Mouse (Mus musculus): ENCODE data around the gene Cd164l2. TPM values are rescaled to one million over a fixed set of nuclear protein-coding genes. Genes with fewer than 3 reads are reported as not detected.
A peak's percentile ranks its signal among the peaks of the same experiment; 100 is the strongest.

Gene Cd164l2
- polyA plus RNA-seq, 1 experiment from 2014 or later, result 2.0 TPM

DNA sequence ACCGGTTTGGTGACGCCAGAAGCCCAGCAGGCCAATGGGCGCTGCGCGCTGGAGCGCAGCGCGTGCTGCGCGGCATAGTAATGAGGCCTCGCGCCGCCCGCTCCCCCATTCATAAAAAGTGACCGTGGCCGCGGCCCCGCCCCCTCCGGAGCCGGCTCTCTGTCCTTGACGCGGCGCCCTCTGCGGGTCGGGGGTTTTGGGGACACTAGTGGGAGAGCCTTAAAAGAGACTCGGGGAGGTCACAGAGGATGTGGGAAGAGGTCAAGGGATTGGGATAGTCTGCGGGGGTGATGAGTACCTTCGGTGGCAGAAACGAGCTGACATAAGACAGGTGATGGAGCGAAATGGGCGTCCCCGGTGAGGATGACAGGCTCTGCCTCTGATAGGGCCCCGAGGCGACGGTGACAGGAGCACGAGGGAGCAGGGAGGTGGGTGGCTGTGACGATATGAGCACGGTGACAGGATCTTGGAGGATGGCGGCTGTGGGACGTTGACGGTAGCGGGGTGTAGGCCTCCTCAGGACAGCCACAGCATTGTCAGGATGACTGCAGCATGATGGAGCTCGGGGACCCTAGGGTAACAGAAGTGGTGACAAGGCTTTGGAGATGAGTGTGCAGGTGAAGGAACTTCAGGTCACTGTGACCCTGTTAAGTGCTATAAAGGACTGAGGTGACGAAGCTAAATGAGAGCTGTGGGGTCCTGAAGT is 784 bp downstream of the Cd164l2 start:
- Histone ChIP-seq H3K9ac (replicated peaks; ENCODE audit: low read depth, low read length) (peak overlapping the region; percentile 61), H3K4me2 (ENCODE audit: low read depth, low read length) (peak overlapping the region; percentile 94), H3K9me3 (ENCODE audit: control insufficient read depth, low read length) (no peaks in the 10 kb centered on the region), H3K4me1 (ENCODE audit: control insufficient read depth, insufficient read depth, low read length) (peaks cover 13% of the 10 kb centered on the region), H3K4me3 (ENCODE audit: low read depth, low read length) (peak overlapping the region; percentile 59), H3K36me3 (ENCODE audit: control insufficient read depth, insufficient read depth, low read length) (no peaks in the 10 kb centered on the region), H3K27me3 (ENCODE audit: control insufficient read depth, insufficient read depth, low read length) (peaks cover 7% of the 10 kb centered on the region), H3K27ac (ENCODE audit: low read depth, low read length) (no peak overlapping the region)
- ATAC-seq (ENCODE audit: low read depth), result peak; percentile 82
- 1% methylated on average over 43 of the region's 44 CpGs for whole genome bisulfite sequencing

DNA sequence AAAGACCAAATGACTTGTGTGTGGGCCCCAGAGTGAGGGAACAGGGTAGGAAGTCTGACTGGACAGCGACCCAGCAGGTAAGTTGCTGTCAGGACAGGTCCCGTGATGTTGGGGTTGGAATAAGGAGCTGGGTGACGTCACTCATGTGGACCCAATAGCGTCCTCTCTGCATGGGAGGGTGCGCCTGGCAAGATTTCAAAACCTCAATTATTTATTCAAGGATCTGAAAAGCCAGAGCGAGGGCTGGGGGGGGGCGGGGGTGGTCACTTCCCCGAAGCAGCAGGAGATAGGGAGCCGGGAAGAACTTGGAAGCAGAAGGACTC is 1.3 kb downstream of the Cd164l2 start:
- ATAC-seq (ENCODE audit: low read depth), result 0 out of 2 replicates have a peak, but pooled peaks have one; percentile 15

DNA sequence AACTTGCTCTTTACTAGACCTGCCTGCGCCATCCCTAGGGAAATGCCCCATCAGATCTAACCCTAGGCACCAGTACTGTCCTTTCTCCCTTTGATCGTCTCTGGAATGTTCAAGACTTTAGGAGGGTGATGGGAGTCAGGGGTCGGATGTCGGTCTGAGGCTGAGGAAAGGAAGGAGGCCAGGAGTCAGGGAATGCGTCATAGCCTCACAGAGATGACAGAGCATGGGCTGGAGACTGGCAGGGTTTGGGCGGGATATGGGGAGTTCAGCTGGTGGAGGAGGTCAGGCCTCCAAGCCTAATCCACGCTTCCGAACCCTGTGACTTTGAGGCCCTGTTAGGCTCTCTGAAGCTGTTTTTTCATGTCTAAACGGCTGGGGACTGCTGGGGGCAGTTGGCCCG is 1.7 kb downstream of the Cd164l2 start:
- peak; percentile 22; the same call in 1 of the 2 replicates for ATAC-seq (ENCODE audit: low read depth)
- Histone ChIP-seq H3K4me2 (ENCODE audit: low read depth, low read length) (peak overlapping the region; percentile 94), H3K9ac (replicated peaks; ENCODE audit: low read depth, low read length) (no peak overlapping the region), H3K36me3 (ENCODE audit: control insufficient read depth, insufficient read depth, low read length) (no peaks in the 10 kb centered on the region), H3K9me3 (ENCODE audit: control insufficient read depth, low read length) (no peaks in the 10 kb centered on the region), H3K27ac (ENCODE audit: low read depth, low read length) (no peak overlapping the region), H3K4me1 (ENCODE audit: control insufficient read depth, insufficient read depth, low read length) (peaks cover 13% of the 10 kb centered on the region), H3K27me3 (ENCODE audit: control insufficient read depth, insufficient read depth, low read length) (peaks cover 7% of the 10 kb centered on the region), H3K4me3 (ENCODE audit: low read depth, low read length) (peak overlapping the region; percentile 59; the same call in 1 of the 2 replicates)
- WGBS, result 9% methylated on average over 10 of the region's 10 CpGs

More for the DNA sequence above, 1.3 kb downstream of the Cd164l2 start:
- H3K27ac ChIP-seq (ENCODE audit: low read depth, low read length), result no peak overlapping the region
- H3K27me3 ChIP-seq (ENCODE audit: control insufficient read depth, insufficient read depth, low read length), result peaks cover 7% of the 10 kb centered on the region
- no peaks in the 10 kb centered on the region for H3K36me3 ChIP-seq (ENCODE audit: control insufficient read depth, insufficient read depth, low read length)
- peak overlapping the region; percentile 94 for H3K4me2 ChIP-seq (ENCODE audit: low read depth, low read length)
- peak overlapping the region; percentile 61; the same call in 1 of the 2 replicates for H3K9ac ChIP-seq (replicated peaks; ENCODE audit: low read depth, low read length)
- H3K9me3 ChIP-seq (ENCODE audit: control insufficient read depth, low read length), result no peaks in the 10 kb centered on the region
- H3K4me3 ChIP-seq (ENCODE audit: low read depth, low read length), result peak overlapping the region; percentile 59
- H3K4me1 ChIP-seq (ENCODE audit: control insufficient read depth, insufficient read depth, low read length), result peaks cover 13% of the 10 kb centered on the region
- under 1% methylated on average over 9 of the region's 9 CpGs for WGBS

DNA sequence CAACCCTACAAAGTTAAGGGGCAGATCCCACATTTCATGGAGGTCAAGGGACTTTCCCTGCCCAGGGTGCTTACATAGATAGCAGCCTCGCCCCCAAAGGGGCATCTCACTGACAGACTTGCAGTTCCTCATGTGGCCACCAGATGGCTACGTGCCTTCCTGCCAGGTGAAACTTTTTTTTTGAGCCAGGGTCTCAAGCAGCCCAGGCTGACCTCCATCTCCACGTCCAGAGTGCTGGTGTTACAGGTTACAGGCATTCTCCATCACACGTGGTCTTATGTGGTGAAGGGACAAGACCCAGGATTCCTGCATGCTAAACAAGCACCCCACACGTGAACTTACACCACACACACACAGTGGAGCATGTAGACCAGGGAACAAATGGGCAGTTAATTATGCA is 5.7 kb downstream of the Cd164l2 start:
- 2% methylated on average over 5 of the region's 5 CpGs for WGBS
- Histone ChIP-seq H3K4me1 (ENCODE audit: control insufficient read depth, insufficient read depth, low read length) (peaks cover 8% of the 10 kb centered on the region), H3K4me3 (ENCODE audit: low read depth, low read length) (no peak overlapping the region), H3K27ac (ENCODE audit: low read depth, low read length) (no peak overlapping the region), H3K9me3 (ENCODE audit: control insufficient read depth, low read length) (no peaks in the 10 kb centered on the region), H3K36me3 (ENCODE audit: control insufficient read depth, insufficient read depth, low read length) (no peaks in the 10 kb centered on the region), H3K27me3 (ENCODE audit: control insufficient read depth, insufficient read depth, low read length) (peaks cover 13% of the 10 kb centered on the region), H3K9ac (replicated peaks; ENCODE audit: low read depth, low read length) (no peak overlapping the region), H3K4me2 (ENCODE audit: low read depth, low read length) (no peak overlapping the region)
- ATAC-seq (ENCODE audit: low read depth), result no peak

DNA sequence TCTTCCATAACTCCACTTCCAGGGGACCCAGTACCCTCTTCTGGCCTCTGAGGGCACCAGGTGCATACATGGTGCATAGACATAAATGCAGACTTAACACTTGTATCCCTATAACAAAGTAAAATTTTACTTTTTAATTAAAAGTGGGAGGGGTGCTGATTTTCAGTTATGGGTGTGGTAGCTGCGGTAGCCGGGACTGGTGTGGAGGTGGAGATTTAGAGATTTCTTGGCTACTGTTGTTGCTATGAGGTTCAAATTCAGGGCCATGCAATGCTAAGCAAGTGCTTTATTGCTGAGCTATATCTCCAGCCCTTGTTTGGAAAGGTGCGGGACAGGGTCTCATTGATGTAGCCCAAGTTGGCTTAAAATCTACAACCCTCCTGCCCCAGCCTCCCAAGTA is 6.8 kb downstream of the Cd164l2 start:
- Histone ChIP-seq H3K4me2 (ENCODE audit: low read depth, low read length) (no peak overlapping the region), H3K9ac (replicated peaks; ENCODE audit: low read depth, low read length) (no peak overlapping the region), H3K9me3 (ENCODE audit: control insufficient read depth, low read length) (no peaks in the 10 kb centered on the region), H3K27me3 (ENCODE audit: control insufficient read depth, insufficient read depth, low read length) (peaks cover 9% of the 10 kb centered on the region; the same call in 1 of the 2 replicates), H3K27ac (ENCODE audit: low read depth, low read length) (no peak overlapping the region), H3K4me1 (ENCODE audit: control insufficient read depth, insufficient read depth, low read length) (no peaks in the 10 kb centered on the region), H3K4me3 (ENCODE audit: low read depth, low read length) (no peak overlapping the region), H3K36me3 (ENCODE audit: control insufficient read depth, insufficient read depth, low read length) (no peaks in the 10 kb centered on the region)
- WGBS, result 94% methylated on average over 3 of the region's 3 CpGs
- no peak for ATAC-seq (ENCODE audit: low read depth)

DNA sequence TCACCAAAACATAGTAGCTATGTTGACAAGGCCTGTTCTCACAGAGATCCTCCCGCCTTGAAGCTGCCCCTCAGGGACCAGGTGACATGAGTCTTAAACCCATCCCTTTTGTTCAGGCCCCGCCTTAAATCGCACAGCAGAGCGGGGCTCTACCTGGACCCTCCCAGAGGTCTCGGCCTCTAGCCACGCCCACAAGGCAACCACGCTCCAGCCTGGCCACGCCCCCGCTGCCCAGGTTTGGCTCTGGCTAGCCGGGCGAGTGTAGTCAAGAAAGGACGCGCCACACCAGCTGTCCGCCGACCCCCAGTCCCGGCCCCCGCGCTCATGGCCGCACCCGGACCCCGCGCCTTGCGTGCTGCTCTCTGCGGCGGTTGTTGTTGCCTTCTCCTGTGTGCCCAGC is 8.7 kb downstream of the Cd164l2 start:
- H3K36me3 ChIP-seq (ENCODE audit: control insufficient read depth, insufficient read depth, low read length), result no peaks in the 10 kb centered on the region
- H3K4me1 ChIP-seq (ENCODE audit: control insufficient read depth, insufficient read depth, low read length), result no peaks in the 10 kb centered on the region
- no peak for ATAC-seq (ENCODE audit: low read depth)
- H3K9me3 ChIP-seq (ENCODE audit: control insufficient read depth, low read length), result no peaks in the 10 kb centered on the region
- WGBS, result 2% methylated on average over 25 of the region's 25 CpGs
- H3K4me2 ChIP-seq (ENCODE audit: low read depth, low read length), result peak overlapping the region; percentile 44
- H3K4me3 ChIP-seq (ENCODE audit: low read depth, low read length), result peak overlapping the region; percentile 24
- no peak overlapping the region for H3K27ac ChIP-seq (ENCODE audit: low read depth, low read length)
- H3K27me3 ChIP-seq (ENCODE audit: control insufficient read depth, insufficient read depth, low read length), result 0 out of 2 replicates have a peak, but pooled peaks cover 9% of the 10 kb centered on the region
- peak overlapping the region; percentile 34 for H3K9ac ChIP-seq (replicated peaks; ENCODE audit: low read depth, low read length)

DNA sequence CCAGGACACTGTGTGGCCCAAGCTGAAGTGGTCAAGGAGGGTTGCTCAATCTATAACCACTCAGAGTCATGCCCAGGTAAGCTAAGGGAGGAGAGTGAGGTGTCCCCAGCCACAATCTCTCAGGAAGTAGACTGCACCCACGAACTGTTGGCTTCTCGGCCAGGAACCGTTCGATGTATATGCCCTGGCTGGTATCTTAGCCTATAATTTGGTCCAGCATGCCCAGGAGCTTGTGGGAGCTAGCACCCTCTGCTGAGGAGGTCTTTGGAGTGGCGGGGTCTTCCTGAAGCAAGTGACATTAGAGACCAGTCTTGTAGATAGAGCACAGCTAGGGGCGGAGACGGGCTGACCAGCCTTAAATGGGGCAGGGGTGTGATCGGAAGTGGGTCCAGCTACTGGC is 9.8 kb downstream of the Cd164l2 start:
- Histone ChIP-seq H3K4me2 (ENCODE audit: low read depth, low read length) (no peak overlapping the region), H3K36me3 (ENCODE audit: control insufficient read depth, insufficient read depth, low read length) (no peaks in the 10 kb centered on the region), H3K9ac (replicated peaks; ENCODE audit: low read depth, low read length) (no peak overlapping the region), H3K9me3 (ENCODE audit: control insufficient read depth, low read length) (no peaks in the 10 kb centered on the region), H3K27me3 (ENCODE audit: control insufficient read depth, insufficient read depth, low read length) (0 out of 2 replicates have a peak, but pooled peaks cover 9% of the 10 kb centered on the region), H3K27ac (ENCODE audit: low read depth, low read length) (no peak overlapping the region), H3K4me1 (ENCODE audit: control insufficient read depth, insufficient read depth, low read length) (no peaks in the 10 kb centered on the region), H3K4me3 (ENCODE audit: low read depth, low read length) (no peak overlapping the region)
- 82% methylated on average over 8 of the region's 8 CpGs for WGBS
- no peak for ATAC-seq (ENCODE audit: low read depth)

DNA sequence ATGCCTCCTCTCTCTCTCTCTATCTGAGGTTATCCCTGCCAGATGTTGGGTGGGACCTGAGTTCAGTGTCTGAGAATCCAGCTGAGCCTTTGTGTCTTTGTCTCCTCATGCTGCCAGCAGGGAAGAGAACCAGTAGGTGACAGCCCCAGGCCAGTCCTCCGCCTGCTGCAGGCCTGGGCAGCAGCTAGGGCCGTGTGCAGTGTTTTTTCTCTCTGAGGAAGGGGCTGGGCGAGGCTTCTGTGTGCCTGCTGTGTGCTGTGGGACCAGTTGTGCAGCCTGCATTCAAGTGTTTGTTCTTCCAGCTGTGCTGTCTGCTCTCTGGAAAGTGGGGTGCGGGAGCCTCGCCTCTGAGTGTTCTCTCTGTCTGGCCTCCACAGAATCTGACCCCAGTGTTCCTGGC is 11.9 kb downstream of the Cd164l2 start:
- no peak for ATAC-seq (ENCODE audit: low read depth)
- 0 out of 2 replicates have a peak, but pooled peaks cover 9% of the 10 kb centered on the region for H3K27me3 ChIP-seq (ENCODE audit: control insufficient read depth, insufficient read depth, low read length)
- H3K4me2 ChIP-seq (ENCODE audit: low read depth, low read length), result no peak overlapping the region
- H3K4me1 ChIP-seq (ENCODE audit: control insufficient read depth, insufficient read depth, low read length), result no peaks in the 10 kb centered on the region
- H3K36me3 ChIP-seq (ENCODE audit: control insufficient read depth, insufficient read depth, low read length), result no peaks in the 10 kb centered on the region
- no peak overlapping the region for H3K27ac ChIP-seq (ENCODE audit: low read depth, low read length)
- no peak overlapping the region for H3K9ac ChIP-seq (replicated peaks; ENCODE audit: low read depth, low read length)
- no peaks in the 10 kb centered on the region for H3K9me3 ChIP-seq (ENCODE audit: control insufficient read depth, low read length)
- WGBS, result 57% methylated on average over 5 of the region's 5 CpGs
- H3K4me3 ChIP-seq (ENCODE audit: low read depth, low read length), result no peak overlapping the region

DNA sequence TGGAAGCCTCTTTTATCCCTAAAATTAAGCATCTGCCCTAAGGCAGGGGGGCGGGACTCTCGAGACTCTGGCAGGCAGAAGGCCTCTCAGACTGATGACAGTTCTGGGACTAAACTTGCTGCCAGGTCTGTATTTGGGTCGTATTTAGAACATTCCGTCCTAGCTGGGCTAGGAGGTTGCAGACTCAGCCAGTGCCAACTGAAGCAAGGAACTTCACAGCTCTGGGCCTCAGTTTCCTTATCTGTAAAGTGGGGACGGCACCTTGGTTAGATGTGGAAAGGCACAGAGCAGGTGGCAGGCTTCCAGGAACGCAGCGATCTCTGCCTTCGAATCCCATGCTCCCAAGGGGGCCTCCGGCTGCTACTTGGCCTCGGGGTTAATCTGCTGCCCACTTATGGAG is 14.1 kb downstream of the Cd164l2 start:
- no peak overlapping the region for H3K27ac ChIP-seq (ENCODE audit: low read depth, low read length)
- no peaks in the 10 kb centered on the region for H3K36me3 ChIP-seq (ENCODE audit: control insufficient read depth, insufficient read depth, low read length)
- H3K4me2 ChIP-seq (ENCODE audit: low read depth, low read length), result no peak overlapping the region
- no peaks in the 10 kb centered on the region for H3K4me1 ChIP-seq (ENCODE audit: control insufficient read depth, insufficient read depth, low read length)
- no peak overlapping the region for H3K9ac ChIP-seq (replicated peaks; ENCODE audit: low read depth, low read length)
- 71% methylated on average over 10 of the region's 10 CpGs for WGBS
- no peak overlapping the region for H3K4me3 ChIP-seq (ENCODE audit: low read depth, low read length)
- ATAC-seq (ENCODE audit: low read depth), result no peak
- H3K9me3 ChIP-seq (ENCODE audit: control insufficient read depth, low read length), result no peaks in the 10 kb centered on the region
- H3K27me3 ChIP-seq (ENCODE audit: control insufficient read depth, insufficient read depth, low read length), result 0 out of 2 replicates have a peak, but pooled peaks cover 3% of the 10 kb centered on the region

Measured in neural tube, embryonic 14.5 days (tissue).